Mouse (Mus musculus) embryonic fibroblast, embryonic 13.5 days (primary cell): ENCODE data around the gene Litaf.

Experiments used
- CTCF ChIP-seq: IDR thresholded peaks from 2 replicates; pipeline ENCODE4 v1.5.1; 2011; ENCODE audit warnings: mild to moderate bottlenecking, control low read depth, low read length, moderate library complexity, borderline replicate concordance; ENCODE audit not compliant: insufficient read depth
- POLR2A ChIP-seq: IDR thresholded peaks from 2 replicates; pipeline ENCODE4 v1.6.1; 2011; ENCODE audit warnings: low read depth, mild to moderate bottlenecking, control low read depth, low read length, moderate library complexity

DNA sequence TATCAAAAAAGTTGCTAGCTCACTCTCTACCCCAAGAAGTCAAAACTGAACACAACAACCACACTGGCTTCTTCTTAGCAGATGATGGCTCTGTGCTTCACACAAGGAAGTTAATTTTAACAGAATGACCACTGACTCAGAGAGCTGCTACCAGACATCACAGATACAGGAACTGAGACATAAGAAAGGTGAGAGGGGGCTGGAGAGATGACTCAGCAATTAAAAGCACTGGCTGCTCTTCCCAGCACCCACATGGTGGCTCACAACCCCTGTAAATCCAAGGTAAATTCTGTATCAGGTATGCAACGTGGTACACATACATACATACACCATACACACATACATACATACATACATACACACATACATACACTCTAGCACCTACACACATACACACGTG is 100.9 kb downstream of the Litaf start:
- TF ChIP-seq CTCF: no peak
- TF ChIP-seq POLR2A: no peak
